Mouse (Mus musculus): Measurements from ENCODE around the gene Impdh1. TPM values are rescaled to one million over a fixed set of nuclear protein-coding genes. Genes with fewer than 3 reads are reported as not detected.
A peak's percentile ranks its signal among the peaks of the same experiment; 100 is the strongest.
"Not testable (repeated sequence)": the region's sequence is repeated elsewhere in the genome, so short reads cannot be mapped to it uniquely, and the experiment has no call there.

The Impdh1 gene
- polyA plus RNA-seq, 1 experiment from 2014 or later, result 65.0 TPM

- no peak for ATAC-seq (ENCODE audit: low FRiP score, low read depth)
- Histone ChIP-seq H3K4me2 (replicated peaks) (no peak overlapping the region), H3K4me1 (no peaks in the 10 kb centered on the region), H3K9me3 (no peaks in the 10 kb centered on the region), H3K27ac (no peak overlapping the region), H3K4me3 (no peak overlapping the region), H3K27me3 (replicated peaks) (no peaks in the 10 kb centered on the region), H3K36me3 (no peaks in the 10 kb centered on the region), H3K9ac (no peak overlapping the region)
- 50% methylated on average over 8 of the region's 8 CpGs for WGBS
Observed at GRCm38 (mm10) chr6:29234272-29234671, 18.1 kb upstream of the Impdh1 start.

GRCm38 (mm10) chr6:29233710-29234109 lies 17.5 kb upstream of the Impdh1 start:
- Histone ChIP-seq H3K4me3 (no peak overlapping the region), H3K27ac (no peak overlapping the region), H3K4me1 (no peaks in the 10 kb centered on the region), H3K9ac (no peak overlapping the region), H3K9me3 (no peaks in the 10 kb centered on the region), H3K36me3 (no peaks in the 10 kb centered on the region), H3K27me3 (replicated peaks) (no peaks in the 10 kb centered on the region), H3K4me2 (replicated peaks) (no peak overlapping the region)
- 64% methylated on average over 3 of the region's 3 CpGs for WGBS
- no peak for ATAC-seq (ENCODE audit: low FRiP score, low read depth)

GRCm38 (mm10) chr6:29232321-29232720 lies 16.2 kb upstream of the Impdh1 start:
- Histone ChIP-seq H3K36me3 (no peaks in the 10 kb centered on the region), H3K4me3 (no peak overlapping the region), H3K4me1 (no peaks in the 10 kb centered on the region), H3K27ac (no peak overlapping the region), H3K4me2 (replicated peaks) (no peak overlapping the region), H3K9me3 (no peaks in the 10 kb centered on the region), H3K9ac (no peak overlapping the region), H3K27me3 (replicated peaks) (no peaks in the 10 kb centered on the region)
- WGBS, result 82% methylated on average over 6 of the region's 6 CpGs
- no peak for ATAC-seq (ENCODE audit: low FRiP score, low read depth)

- Histone ChIP-seq H3K27ac (no peak overlapping the region), H3K27me3 (replicated peaks) (no peaks in the 10 kb centered on the region), H3K4me1 (no peaks in the 10 kb centered on the region), H3K4me3 (no peak overlapping the region), H3K9ac (no peak overlapping the region), H3K9me3 (no peaks in the 10 kb centered on the region), H3K4me2 (replicated peaks) (no peak overlapping the region), H3K36me3 (no peaks in the 10 kb centered on the region)
- ATAC-seq (ENCODE audit: low FRiP score, low read depth), result no peak
- WGBS, result 82% methylated on average over 3 of the region's 3 CpGs
Observed at GRCm38 (mm10) chr6:29231799-29232198, 15.6 kb upstream of the Impdh1 start.

GRCm38 (mm10) chr6:29230386-29230785 lies 14.2 kb upstream of the Impdh1 start:
- Histone ChIP-seq H3K4me3 (no peak overlapping the region), H3K27me3 (replicated peaks) (no peaks in the 10 kb centered on the region), H3K27ac (no peak overlapping the region), H3K9ac (no peak overlapping the region), H3K36me3 (no peaks in the 10 kb centered on the region), H3K4me1 (no peaks in the 10 kb centered on the region), H3K4me2 (replicated peaks) (no peak overlapping the region), H3K9me3 (no peaks in the 10 kb centered on the region)
- no peak for ATAC-seq (ENCODE audit: low FRiP score, low read depth)
- 65% methylated on average over 6 of the region's 6 CpGs for WGBS

- no peak overlapping the region for H3K27ac ChIP-seq
- H3K36me3 ChIP-seq, result no peaks in the 10 kb centered on the region
- H3K4me3 ChIP-seq, result no peak overlapping the region
- 88% methylated on average over 6 of the region's 6 CpGs for WGBS
- no peak for ATAC-seq (ENCODE audit: low FRiP score, low read depth)
- no peak overlapping the region for H3K9ac ChIP-seq
- H3K4me2 ChIP-seq (replicated peaks), result no peak overlapping the region
- no peaks in the 10 kb centered on the region for H3K9me3 ChIP-seq
- H3K4me1 ChIP-seq, result no peaks in the 10 kb centered on the region
- no peaks in the 10 kb centered on the region for H3K27me3 ChIP-seq (replicated peaks)
Observed at GRCm38 (mm10) chr6:29229265-29229913, 13.2 kb upstream of the Impdh1 start.

GRCm38 (mm10) chr6:29217717-29218116 lies 1.6 kb upstream of the Impdh1 start:
- whole genome bisulfite sequencing, result 84% methylated on average over 3 of the region's 3 CpGs
- not testable (repeated sequence) for H3K4me2 ChIP-seq (replicated peaks); H3K36me3 ChIP-seq; H3K27ac ChIP-seq; H3K9me3 ChIP-seq; H3K9ac ChIP-seq; H3K4me3 ChIP-seq; ATAC-seq (ENCODE audit: low FRiP score, low read depth)
- Histone ChIP-seq H3K4me1 (peaks cover 28% of the 10 kb centered on the region), H3K27me3 (replicated peaks) (peaks cover 18% of the 10 kb centered on the region)

GRCm38 (mm10) chr6:29215181-29215580 lies 983 bp downstream of the Impdh1 start:
- H3K36me3 ChIP-seq, result no peaks in the 10 kb centered on the region
- H3K4me3 ChIP-seq, result peak overlapping the region; percentile 62
- H3K27ac ChIP-seq, result no peak overlapping the region
- 11% methylated on average over 9 of the region's 9 CpGs for WGBS
- no peaks in the 10 kb centered on the region for H3K9me3 ChIP-seq
- peaks cover 18% of the 10 kb centered on the region for H3K27me3 ChIP-seq (replicated peaks)
- H3K4me1 ChIP-seq, result peaks cover 42% of the 10 kb centered on the region
- ATAC-seq (ENCODE audit: low FRiP score, low read depth), result no peak
- peak overlapping the region; percentile 99 for H3K4me2 ChIP-seq (replicated peaks)
- no peak overlapping the region for H3K9ac ChIP-seq

- no peaks in the 10 kb centered on the region for H3K36me3 ChIP-seq
- ATAC-seq (ENCODE audit: low FRiP score, low read depth), result no peak
- peak overlapping the region; percentile 99 for H3K4me2 ChIP-seq (replicated peaks)
- H3K27ac ChIP-seq, result no peak overlapping the region
- peaks cover 45% of the 10 kb centered on the region for H3K4me1 ChIP-seq
- H3K27me3 ChIP-seq (replicated peaks), result peaks cover 18% of the 10 kb centered on the region
- no peaks in the 10 kb centered on the region for H3K9me3 ChIP-seq
- no peak overlapping the region for H3K4me3 ChIP-seq
- no peak overlapping the region for H3K9ac ChIP-seq
- 42% methylated on average over 5 of the region's 5 CpGs for WGBS
Observed at GRCm38 (mm10) chr6:29214776-29215175, 1.4 kb downstream of the Impdh1 start.

- ATAC-seq (ENCODE audit: low FRiP score, low read depth), result no peak
- no peak overlapping the region for H3K27ac ChIP-seq
- no peaks in the 10 kb centered on the region for H3K36me3 ChIP-seq
- peaks cover 18% of the 10 kb centered on the region for H3K27me3 ChIP-seq (replicated peaks)
- no peaks in the 10 kb centered on the region for H3K9me3 ChIP-seq
- H3K4me2 ChIP-seq (replicated peaks), result peak overlapping the region; percentile 99; the same call in 1 of the 2 replicates
- H3K4me3 ChIP-seq, result no peak overlapping the region
- H3K9ac ChIP-seq, result no peak overlapping the region
- peaks cover 45% of the 10 kb centered on the region for H3K4me1 ChIP-seq
- 0% methylated on average over 1 of the region's 1 CpGs for WGBS
Observed at GRCm38 (mm10) chr6:29214245-29214644, 1.9 kb downstream of the Impdh1 start.

GRCm38 (mm10) chr6:29213436-29213835 lies 2.7 kb downstream of the Impdh1 start:
- Histone ChIP-seq H3K4me1 (peaks cover 45% of the 10 kb centered on the region), H3K27me3 (replicated peaks) (peaks cover 18% of the 10 kb centered on the region), H3K9ac (no peak overlapping the region), H3K4me2 (replicated peaks) (no peak overlapping the region), H3K4me3 (no peak overlapping the region), H3K27ac (no peak overlapping the region), H3K9me3 (no peaks in the 10 kb centered on the region), H3K36me3 (no peaks in the 10 kb centered on the region)
- 57% methylated on average over 5 of the region's 5 CpGs for WGBS
- ATAC-seq (ENCODE audit: low FRiP score, low read depth), result no peak

- peak overlapping the region; percentile 77 for H3K9ac ChIP-seq
- peak; percentile 79 for ATAC-seq (ENCODE audit: low FRiP score, low read depth)
- peaks cover 18% of the 10 kb centered on the region for H3K27me3 ChIP-seq (replicated peaks)
- peaks cover 45% of the 10 kb centered on the region for H3K4me1 ChIP-seq
- peak overlapping the region; percentile 66 for H3K4me3 ChIP-seq
- H3K9me3 ChIP-seq, result no peaks in the 10 kb centered on the region
- peak overlapping the region; percentile 93 for H3K4me2 ChIP-seq (replicated peaks)
- H3K36me3 ChIP-seq, result peaks cover 2% of the 10 kb centered on the region; the same call in 1 of the 2 replicates
- H3K27ac ChIP-seq, result peak overlapping the region; percentile 62
- WGBS, result under 1% methylated on average over 66 of the region's 66 CpGs
Observed at GRCm38 (mm10) chr6:29211806-29212492, 4.2 kb downstream of the Impdh1 start.
